Mouse (Mus musculus) 3134 (cell line): ENCODE data around the gene Syne4.

ENCODE experiments used
- DNase-seq: peaks from one replicate; pipeline ENCODE4 v3.0.0-alpha.2; 2011; ENCODE audit warnings: low spot score; ENCODE audit not compliant: insufficient read length; ENCODE audit errors: extremely low read depth

Syne4 gene

GRCm38 (mm10) chr7:30295103-30295502, 19.5 kb upstream of the Syne4 start:
- peak; percentile 25 for DNase-seq

- DNase-seq = no peak
These were observed 17.8 kb upstream of the Syne4 start for GRCm38 (mm10) chr7:30296816-30297215.

GRCm38 (mm10) chr7:30297266-30297665, 17.3 kb upstream of the Syne4 start:
- DNase-seq = no peak

- DNase-seq = no peak
These were observed 13.7 kb upstream of the Syne4 start for GRCm38 (mm10) chr7:30300914-30301313.

GRCm38 (mm10) chr7:30306083-30306779, 8.4 kb upstream of the Syne4 start:
- no peak for DNase-seq

- peak; percentile 86 for DNase-seq
These were observed 6.3 kb upstream of the Syne4 start, which contains the start of gene Alkbh6 for GRCm38 (mm10) chr7:30308076-30309005. Alkbh6 (plus strand) TSS chr7:30308717.

- DNase-seq = no peak
These were observed 5.0 kb upstream of the Syne4 start for GRCm38 (mm10) chr7:30309395-30310129.

GRCm38 (mm10) chr7:30310136-30310535, 4.5 kb upstream of the Syne4 start:
- DNase-seq = no peak

- no peak for DNase-seq
These were observed 814 bp upstream of the Syne4 start for GRCm38 (mm10) chr7:30313666-30314320.

- DNase-seq = no peak
These were observed 1.2 kb downstream of the Syne4 start for GRCm38 (mm10) chr7:30315559-30316529.

GRCm38 (mm10) chr7:30318142-30318541, 3.5 kb downstream of the Syne4 start:
- DNase-seq = no peak

- no peak for DNase-seq
These were observed 6.3 kb downstream of the Syne4 start for GRCm38 (mm10) chr7:30320946-30321345.

- DNase-seq = peak; percentile 73
These were observed 7.1 kb downstream of the Syne4 start, which contains the start of gene E130208F15Rik for GRCm38 (mm10) chr7:30321539-30322284. E130208F15Rik (plus strand) TSS chr7:30321740.

GRCm38 (mm10) chr7:30322285-30322667, 7.7 kb downstream of the Syne4 start:
- DNase-seq = peak; percentile 93

GRCm38 (mm10) chr7:30322865-30323264, 8.3 kb downstream of the Syne4 start:
- DNase-seq = no peak

- no peak for DNase-seq
These were observed 9.2 kb downstream of the Syne4 start, which contains the start of gene Sdhaf1 for GRCm38 (mm10) chr7:30323795-30324194. Sdhaf1 (minus strand) TSS chr7:30323895.

- no peak for DNase-seq
These were observed 9.8 kb downstream of the Syne4 start for GRCm38 (mm10) chr7:30324300-30324944.

- no peak for DNase-seq
These were observed 10.8 kb downstream of the Syne4 start for GRCm38 (mm10) chr7:30325364-30325763.
